9 mouse cellular contexts compared by ENCODE assay signal in the genomic region with DNA sequence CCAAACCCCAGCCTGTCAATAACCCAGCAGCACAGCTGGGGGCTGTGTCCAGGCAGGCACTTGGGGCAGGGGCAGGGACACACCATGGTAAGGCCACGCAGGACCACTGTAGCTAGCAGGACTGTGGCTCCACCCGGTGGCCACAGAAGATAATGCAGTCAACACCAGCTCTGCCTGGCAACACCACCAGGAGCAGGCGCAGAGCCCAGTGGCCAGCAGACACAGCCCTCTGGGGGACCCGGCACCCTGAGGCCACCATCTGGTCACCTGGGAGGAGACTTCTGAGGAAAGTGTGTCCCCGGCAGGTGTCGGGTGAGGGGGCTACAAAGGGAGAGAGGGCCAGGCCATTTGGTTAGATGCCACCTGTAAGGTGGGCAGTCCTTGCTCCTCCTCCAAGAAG. TPM values are rescaled to one million over a fixed set of nuclear protein-coding genes. Genes with fewer than 3 reads are reported as not detected.
DNase-seq lines count a peak whose midpoint lies in the region; ATAC-seq lines count a peak whose summit lies in the region.
"Had no signal": no experiment of that assay in that cellular context is flagged by ENCODE, and none has a peak within 500 bp of the region (broad histone marks: within the 10 kb centered on the region; RNA-seq: fewer than 3 reads in every experiment).

No protein-coding gene starts in this region.

- no peaks in the 10 kb centered on the region for H3K9me3 ChIP-seq in midbrain, embryonic 14.5 days (ENCODE audit: control insufficient read depth, low read length)

- no peak overlapping the region for H3K27ac ChIP-seq in midbrain, embryonic 14.5 days (replicated peaks; ENCODE audit: low read depth, low read length)

- ATAC-seq in granulocyte monocyte progenitor cell, adult 5-6 weeks (replicated peaks; ENCODE audit: poor library complexity, severe bottlenecking) = peak; percentile 67
- ATAC-seq in midbrain, embryonic 14.5 days (ENCODE audit: low FRiP score, low TSS enrichment) = 0 out of 2 replicates have a peak, but pooled peaks have one; percentile 21

- DNase-seq in left cerebral cortex, postnatal 14 days (ENCODE audit: low spot score in 2 of 2) = peak; percentile 71 to 86
- DNase-seq in left cerebral cortex, adult 9 months (ENCODE audit: low spot score in 2 of 2) = no peak
- peak; percentile 68 for DNase-seq in MN1 (ENCODE audit: low spot score)
- peak; percentile 96 to 97 for DNase-seq in cerebellum, postnatal 14 days
- peak; percentile 63 to 67 for DNase-seq in layer of hippocampus, postnatal 14 days (ENCODE audit: low spot score in 2 of 2)
- peak; percentile 74 for DNase-seq in midbrain, embryonic 14.5 days
- peak; percentile 83 for DNase-seq in thymus, postnatal 14 days

- H3K4me2 ChIP-seq in midbrain, embryonic 14.5 days (ENCODE audit: low read length) = no peak overlapping the region

- intact Hi-C loops in left cerebral cortex, postnatal 14 days (cut with DNase I) = no loop called here

- 49% methylated on average over 6 of the region's 6 CpGs for WGBS in midbrain, embryonic 14.5 days

- H3K4me1 ChIP-seq in midbrain, embryonic 14.5 days (ENCODE audit: control insufficient read depth, insufficient read depth, low read length) = peaks cover 7% of the 10 kb centered on the region

- H3K9ac ChIP-seq in midbrain, embryonic 14.5 days (replicated peaks; ENCODE audit: low read length) = no peak overlapping the region

- peaks cover 54% of the 10 kb centered on the region for H3K36me3 ChIP-seq in midbrain, embryonic 14.5 days (ENCODE audit: control insufficient read depth, insufficient read depth, low read length)

- no peaks in the 10 kb centered on the region for H3K27me3 ChIP-seq in midbrain, embryonic 14.5 days (ENCODE audit: control insufficient read depth, insufficient read depth, low read length)

- H3K4me3 ChIP-seq in midbrain, embryonic 14.5 days (replicated peaks; ENCODE audit: low read depth, low read length) = no peak overlapping the region
- H3K4me3 ChIP-seq: erythroblast, embryonic 14.5 days had no signal

RNA-seq across cellular contexts. Expression of a gene that starts 4.5 kb away (rescaled TPM):
- total RNA-seq in left cerebral cortex, postnatal 14 days (2021) = 1 to 10 TPM in 1 of 2 experiments, under 1 TPM in 1; 0.97 to 1.0 TPM
- not detected in 2 replicates for total RNA-seq in granulocyte monocyte progenitor cell, adult 5-6 weeks (2014; fragmentation: Nextera tagmentation)
- not detected in 2 replicates for total RNA-seq in granulocyte monocyte progenitor cell, adult 5-6 weeks (2017)
- total RNA-seq in layer of hippocampus, postnatal 14 days (2021) = 1 to 10 TPM; 2.3 to 2.7 TPM
- polyA plus RNA-seq in midbrain, embryonic 14.5 days (2014; fragmentation: Nextera tagmentation; extraction: Ambion mirVana) = 0.77 and 0.82 TPM in 2 replicates
- polyA plus RNA-seq: erythroblast, embryonic 14.5 days had no signal

RNA-seq across cellular contexts. Expression of a gene that starts 5.0 kb away (rescaled TPM):
- total RNA-seq in left cerebral cortex, postnatal 14 days (2021) = 100 to 1,000 TPM; 131 to 134 TPM
- 48.1 and 70.3 TPM in 2 replicates for total RNA-seq in granulocyte monocyte progenitor cell, adult 5-6 weeks (2014; fragmentation: Nextera tagmentation)
- 21.9 and 35.5 TPM in 2 replicates for total RNA-seq in granulocyte monocyte progenitor cell, adult 5-6 weeks (2017)
- 100 to 1,000 TPM; 150 TPM for total RNA-seq in layer of hippocampus, postnatal 14 days (2021)
- polyA plus RNA-seq in midbrain, embryonic 14.5 days (2014; fragmentation: Nextera tagmentation; extraction: Ambion mirVana) = 148 and 181 TPM in 2 replicates

RNA-seq across cellular contexts. Expression of a gene that starts 12.3 kb away (rescaled TPM):
- 10 to 100 TPM; 34.7 to 42.4 TPM for total RNA-seq in left cerebral cortex, postnatal 14 days (2021)
- 66.1 and 81.1 TPM in 2 replicates for total RNA-seq in granulocyte monocyte progenitor cell, adult 5-6 weeks (2014; fragmentation: Nextera tagmentation)
- total RNA-seq in granulocyte monocyte progenitor cell, adult 5-6 weeks (2017) = 57.4 and 75.0 TPM in 2 replicates
- 10 to 100 TPM; 35.0 to 35.4 TPM for total RNA-seq in layer of hippocampus, postnatal 14 days (2021)
- 38.4 and 39.5 TPM in 2 replicates for polyA plus RNA-seq in midbrain, embryonic 14.5 days (2014; fragmentation: Nextera tagmentation; extraction: Ambion mirVana)

RNA-seq across cellular contexts. Expression of a gene that starts 14.5 kb away (rescaled TPM):
- 100 to 1,000 TPM in 1 of 2 experiments, 10 to 100 TPM in 1; 99.6 to 100 TPM for total RNA-seq in left cerebral cortex, postnatal 14 days (2021)
- 80.9 and 96.2 TPM in 2 replicates for total RNA-seq in granulocyte monocyte progenitor cell, adult 5-6 weeks (2014; fragmentation: Nextera tagmentation)
- total RNA-seq in granulocyte monocyte progenitor cell, adult 5-6 weeks (2017) = 26.9 and 27.0 TPM in 2 replicates
- total RNA-seq in layer of hippocampus, postnatal 14 days (2021) = 10 to 100 TPM; 88.0 to 96.5 TPM
- polyA plus RNA-seq in midbrain, embryonic 14.5 days (2014; fragmentation: Nextera tagmentation; extraction: Ambion mirVana) = 210 and 266 TPM in 2 replicates

RNA-seq across cellular contexts. Expression of a gene that starts 14.6 kb away (rescaled TPM):
- total RNA-seq in left cerebral cortex, postnatal 14 days (2021) = 10 to 100 TPM; 65.4 to 72.9 TPM
- 161 and 171 TPM in 2 replicates for total RNA-seq in granulocyte monocyte progenitor cell, adult 5-6 weeks (2014; fragmentation: Nextera tagmentation)
- total RNA-seq in granulocyte monocyte progenitor cell, adult 5-6 weeks (2017) = 315 and 430 TPM in 2 replicates
- total RNA-seq in layer of hippocampus, postnatal 14 days (2021) = 10 to 100 TPM; 69.3 to 77.0 TPM
- polyA plus RNA-seq in midbrain, embryonic 14.5 days (2014; fragmentation: Nextera tagmentation; extraction: Ambion mirVana) = 277 and 282 TPM in 2 replicates

Comparison
In these comparisons a context has a peak if more than half of its experiments do, and no peak if none do; other contexts are left out.
1. DNase-seq: peak in left cerebral cortex, postnatal 14 days (2 of 2), MN1 (single experiment), cerebellum, postnatal 14 days (2 of 2), layer of hippocampus, postnatal 14 days (2 of 2), midbrain, embryonic 14.5 days (single experiment) and thymus, postnatal 14 days (single experiment); none in left cerebral cortex, adult 9 months (0 of 2).